8 mouse cellular contexts compared by ENCODE assay signal in genomic region chr7:3694949-3695305, GRCm38 (mm10). TPM values are rescaled to one million over a fixed set of nuclear protein-coding genes. Genes with fewer than 3 reads are reported as not detected.
DNase-seq lines count a peak whose midpoint lies in the region; ATAC-seq and TF ChIP-seq lines count a peak whose summit lies in the region.
"Not testable (repeated sequence)": the region's sequence is repeated elsewhere in the genome, so short reads cannot be mapped to it uniquely, and the experiment has no call there.

No protein-coding gene starts in this region.

- peaks cover 44% of the 10 kb centered on the region for H3K36me3 ChIP-seq in embryonic facial prominence, embryonic 14.5 days (ENCODE audit: control insufficient read depth, insufficient read depth, low read length)
- peaks cover 52% of the 10 kb centered on the region for H3K36me3 ChIP-seq in hindbrain, embryonic 14.5 days (replicated peaks; ENCODE audit: control insufficient read depth, insufficient read depth)
- not testable (repeated sequence) for H3K36me3 ChIP-seq in midbrain, postnatal 0 days (ENCODE audit: insufficient read depth, low read length)
- H3K36me3 ChIP-seq in stomach, postnatal 0 days (ENCODE audit: control insufficient read depth, insufficient read depth, low read length): peaks cover 13% of the 10 kb centered on the region

- 2% methylated on average over 9 of the region's 9 CpGs for WGBS in embryonic facial prominence, embryonic 14.5 days
- WGBS in hindbrain, embryonic 14.5 days: 7% methylated on average over 9 of the region's 9 CpGs
- 5% methylated on average over 9 of the region's 9 CpGs for WGBS in lung, adult 2 months
- 6% methylated on average over 9 of the region's 9 CpGs for WGBS in midbrain, postnatal 0 days
- 3% methylated on average over 9 of the region's 9 CpGs for WGBS in stomach, postnatal 0 days

- TF ChIP-seq POLR2A in lung, adult 2 months (IDR thresholded peaks at IDR 0.05; ENCODE audit: borderline replicate concordance, extremely low read depth, low read depth, low read length): not testable (repeated sequence)

- peak overlapping the region; percentile 74 for H3K4me3 ChIP-seq in embryonic facial prominence, embryonic 14.5 days (ENCODE audit: low read depth, low read length)
- peak overlapping the region; percentile 88 for H3K4me3 ChIP-seq in hindbrain, embryonic 14.5 days (replicated peaks; ENCODE audit: low read length)
- H3K4me3 ChIP-seq in left cerebral cortex, adult 2 months: peak overlapping the region; percentile 85
- peak overlapping the region; percentile 60 for H3K4me3 ChIP-seq in lung, adult 2 months (replicated peaks; ENCODE audit: extremely low read depth, low read depth, low read length)
- H3K4me3 ChIP-seq in midbrain, postnatal 0 days (ENCODE audit: low read depth, low read length): peak overlapping the region; percentile 72
- peak overlapping the region; percentile 83 for H3K4me3 ChIP-seq in stomach, postnatal 0 days (ENCODE audit: low read depth, low read length)

- peak; percentile 40 for DNase-seq in adrenal gland, postnatal 14 days
- not testable (repeated sequence) for DNase-seq in embryonic facial prominence, embryonic 14.5 days (ENCODE audit: low spot score); hindbrain, embryonic 14.5 days (ENCODE audit: low spot score); left cerebral cortex, adult 2 months (ENCODE audit: extremely low spot score in 1 of 2, low spot score in 2 of 2); lung, adult 2 months; midbrain, postnatal 0 days (ENCODE audit: low spot score); stomach, postnatal 0 days (ENCODE audit: low spot score)
- DNase-seq in heart, adult 11 months: peak; percentile 94

- not testable (repeated sequence) for H3K4me1 ChIP-seq in embryonic facial prominence, embryonic 14.5 days (ENCODE audit: control insufficient read depth, insufficient read depth, low read length); lung, adult 2 months (ENCODE audit: control insufficient read depth, insufficient read depth, low read length); midbrain, postnatal 0 days (ENCODE audit: insufficient read depth, low read length); stomach, postnatal 0 days (replicated peaks; ENCODE audit: control insufficient read depth, insufficient read depth)
- peaks cover 19% of the 10 kb centered on the region for H3K4me1 ChIP-seq in hindbrain, embryonic 14.5 days (replicated peaks; ENCODE audit: control insufficient read depth, insufficient read depth, low read length)

- not testable (repeated sequence) for H3K27me3 ChIP-seq in embryonic facial prominence, embryonic 14.5 days (replicated peaks; ENCODE audit: control insufficient read depth, insufficient read depth, low read length); hindbrain, embryonic 14.5 days (ENCODE audit: control insufficient read depth, insufficient read depth, low read length); midbrain, postnatal 0 days (ENCODE audit: insufficient read depth, low read length); stomach, postnatal 0 days (ENCODE audit: control insufficient read depth, insufficient read depth, low read length)

- peak overlapping the region; percentile 97 for H3K27ac ChIP-seq in embryonic facial prominence, embryonic 14.5 days (replicated peaks; ENCODE audit: low read depth, low read length)
- H3K27ac ChIP-seq in hindbrain, embryonic 14.5 days: peak overlapping the region; percentile 93
- H3K27ac ChIP-seq in left cerebral cortex, adult 2 months: peak overlapping the region; percentile 37
- peak overlapping the region; percentile 96; the same call in 1 of the 2 replicates for H3K27ac ChIP-seq in midbrain, postnatal 0 days (ENCODE audit: low read depth, low read length)
- peak overlapping the region; percentile 95 for H3K27ac ChIP-seq in stomach, postnatal 0 days (replicated peaks)

- H3K4me2 ChIP-seq in embryonic facial prominence, embryonic 14.5 days (ENCODE audit: low read depth, low read length): peak overlapping the region; percentile 88
- H3K4me2 ChIP-seq in hindbrain, embryonic 14.5 days (replicated peaks): peak overlapping the region; percentile 88
- H3K4me2 ChIP-seq in midbrain, postnatal 0 days (ENCODE audit: low read depth, low read length, poor library complexity, severe bottlenecking): peak overlapping the region; percentile 63
- peak overlapping the region; percentile 79 for H3K4me2 ChIP-seq in stomach, postnatal 0 days (replicated peaks; ENCODE audit: low read depth)

- not testable (repeated sequence) for TF ChIP-seq EP300 in stomach, postnatal 0 days (optimal IDR thresholded peaks at IDR 0.05)

- peak overlapping the region; percentile 87 for H3K9ac ChIP-seq in embryonic facial prominence, embryonic 14.5 days (ENCODE audit: low read depth, low read length)
- peak overlapping the region; percentile 93 for H3K9ac ChIP-seq in hindbrain, embryonic 14.5 days
- peak overlapping the region; percentile 65 for H3K9ac ChIP-seq in midbrain, postnatal 0 days (replicated peaks; ENCODE audit: low read length, poor library complexity, severe bottlenecking)
- H3K9ac ChIP-seq in stomach, postnatal 0 days (ENCODE audit: low read length): peak overlapping the region; percentile 77

- intact Hi-C loops in left cerebral cortex, adult 2 months (cut with DNase I): loop anchor here (5.0 to 10.0 kb wide), 2 partner anchors 452 to 1370 kb away; partner anchors contain the start of gene U2af2

- ATAC-seq in embryonic facial prominence, embryonic 14.5 days (ENCODE audit: low read depth); hindbrain, embryonic 14.5 days (ENCODE audit: low FRiP score); midbrain, postnatal 0 days (ENCODE audit: low FRiP score); stomach, postnatal 0 days (ENCODE audit: low FRiP score, low TSS enrichment): not testable (repeated sequence)

- not testable (repeated sequence) for TF ChIP-seq CTCF in left cerebral cortex, adult 2 months (IDR thresholded peaks at IDR 0.05); lung, adult 2 months (IDR thresholded peaks at IDR 0.05; ENCODE audit: insufficient read depth, low read length); midbrain, postnatal 0 days (IDR thresholded peaks at IDR 0.05); stomach, postnatal 0 days (IDR thresholded peaks at IDR 0.05; ENCODE audit: low read depth)

- not testable (repeated sequence) for H3K9me3 ChIP-seq in embryonic facial prominence, embryonic 14.5 days (ENCODE audit: control insufficient read depth, low read length); hindbrain, embryonic 14.5 days (ENCODE audit: control insufficient read depth, low read length); midbrain, postnatal 0 days (ENCODE audit: low read length); stomach, postnatal 0 days (ENCODE audit: control insufficient read depth, low read length)

RNA-seq across cellular contexts. Expression of gene Mboat7, which starts 1.6 kb away (rescaled TPM):
- total RNA-seq in adrenal gland, postnatal 14 days (2021): 51.8 and 55.3 TPM in 2 replicates
- 44.5 and 45.6 TPM in 2 replicates for polyA plus RNA-seq in embryonic facial prominence, embryonic 14.5 days (2014; fragmentation: Nextera tagmentation; extraction: Ambion mirVana)
- 80.4 and 93.7 TPM in 2 replicates for polyA plus RNA-seq in hindbrain, embryonic 14.5 days (2014; fragmentation: Nextera tagmentation; extraction: Ambion mirVana)
- 100 to 1,000 TPM; 235 to 238 TPM for total RNA-seq in left cerebral cortex, adult 2 months (2021)
- polyA plus RNA-seq in lung, adult 2 months (2012; rRNA removed): 59.9 and 60.1 TPM in 2 replicates
- 219 and 252 TPM in 2 replicates for total RNA-seq in midbrain, postnatal 0 days (2014; rRNA removed)
- 134 and 141 TPM in 2 replicates for polyA plus RNA-seq in midbrain, postnatal 0 days (2015; fragmentation: Nextera tagmentation; extraction: Ambion mirVana)
- 27.1 and 28.3 TPM in 2 replicates for polyA plus RNA-seq in stomach, postnatal 0 days (2015; fragmentation: Nextera tagmentation; extraction: Ambion mirVana)

RNA-seq across cellular contexts. Expression of gene Tsen34, which starts 2.3 kb away (rescaled TPM):
- 97.1 and 101 TPM in 2 replicates for total RNA-seq in adrenal gland, postnatal 14 days (2021)
- 244 and 268 TPM in 2 replicates for polyA plus RNA-seq in embryonic facial prominence, embryonic 14.5 days (2014; fragmentation: Nextera tagmentation; extraction: Ambion mirVana)
- polyA plus RNA-seq in hindbrain, embryonic 14.5 days (2014; fragmentation: Nextera tagmentation; extraction: Ambion mirVana): 263 and 275 TPM in 2 replicates
- total RNA-seq in left cerebral cortex, adult 2 months (2021): 10 to 100 TPM; 77.0 to 79.0 TPM
- 100.0 and 102 TPM in 2 replicates for polyA plus RNA-seq in lung, adult 2 months (2012; rRNA removed)
- 329 and 396 TPM in 2 replicates for total RNA-seq in midbrain, postnatal 0 days (2014; rRNA removed)
- polyA plus RNA-seq in midbrain, postnatal 0 days (2015; fragmentation: Nextera tagmentation; extraction: Ambion mirVana): 260 and 263 TPM in 2 replicates
- polyA plus RNA-seq in stomach, postnatal 0 days (2015; fragmentation: Nextera tagmentation; extraction: Ambion mirVana): 143 TPM in 2 replicates

RNA-seq across cellular contexts. Expression of gene Rps9, which starts 8.9 kb away (rescaled TPM):
- 962 and 1,107 TPM in 2 replicates for total RNA-seq in adrenal gland, postnatal 14 days (2021)
- 1,544 and 1,554 TPM in 2 replicates for polyA plus RNA-seq in embryonic facial prominence, embryonic 14.5 days (2014; fragmentation: Nextera tagmentation; extraction: Ambion mirVana)
- 732 and 840 TPM in 2 replicates for polyA plus RNA-seq in hindbrain, embryonic 14.5 days (2014; fragmentation: Nextera tagmentation; extraction: Ambion mirVana)
- total RNA-seq in left cerebral cortex, adult 2 months (2021): 100 to 1,000 TPM; 325 to 326 TPM
- polyA plus RNA-seq in lung, adult 2 months (2012; rRNA removed): 1,077 and 1,126 TPM in 2 replicates
- total RNA-seq in midbrain, postnatal 0 days (2014; rRNA removed): 733 and 742 TPM in 2 replicates
- polyA plus RNA-seq in midbrain, postnatal 0 days (2015; fragmentation: Nextera tagmentation; extraction: Ambion mirVana): 638 and 663 TPM in 2 replicates
- 1,098 and 1,141 TPM in 2 replicates for polyA plus RNA-seq in stomach, postnatal 0 days (2015; fragmentation: Nextera tagmentation; extraction: Ambion mirVana)

RNA-seq across cellular contexts. Expression of gene Tmc4, which starts 17.6 kb away (rescaled TPM):
- 5.6 and 6.9 TPM in 2 replicates for total RNA-seq in adrenal gland, postnatal 14 days (2021)
- 6.1 and 7.6 TPM in 2 replicates for polyA plus RNA-seq in embryonic facial prominence, embryonic 14.5 days (2014; fragmentation: Nextera tagmentation; extraction: Ambion mirVana)
- polyA plus RNA-seq in hindbrain, embryonic 14.5 days (2014; fragmentation: Nextera tagmentation; extraction: Ambion mirVana): 3.5 and 4.4 TPM in 2 replicates
- total RNA-seq in left cerebral cortex, adult 2 months (2021): 10 to 100 TPM in 1 of 2 experiments, 1 to 10 TPM in 1; 7.4 to 14.6 TPM
- polyA plus RNA-seq in lung, adult 2 months (2012; rRNA removed): 79.8 and 83.7 TPM in 2 replicates
- 4.0 and 8.2 TPM in 2 replicates for total RNA-seq in midbrain, postnatal 0 days (2014; rRNA removed)
- polyA plus RNA-seq in midbrain, postnatal 0 days (2015; fragmentation: Nextera tagmentation; extraction: Ambion mirVana): 3.7 and 4.2 TPM in 2 replicates
- 70.1 and 77.4 TPM in 2 replicates for polyA plus RNA-seq in stomach, postnatal 0 days (2015; fragmentation: Nextera tagmentation; extraction: Ambion mirVana)

RNA-seq across cellular contexts. Expression of gene Pirb, which starts 25.3 kb away (rescaled TPM):
- total RNA-seq in adrenal gland, postnatal 14 days (2021): 1.9 and 3.8 TPM in 2 replicates
- 0.92 and 0.97 TPM in 2 replicates for polyA plus RNA-seq in embryonic facial prominence, embryonic 14.5 days (2014; fragmentation: Nextera tagmentation; extraction: Ambion mirVana)
- polyA plus RNA-seq in hindbrain, embryonic 14.5 days (2014; fragmentation: Nextera tagmentation; extraction: Ambion mirVana): 0.23 and 0.47 TPM in 2 replicates
- total RNA-seq in left cerebral cortex, adult 2 months (2021): under 1 TPM; 0.16 to 0.25 TPM
- 15.3 and 27.7 TPM in 2 replicates for polyA plus RNA-seq in lung, adult 2 months (2012; rRNA removed)
- 0.28 and 0.93 TPM in 2 replicates for total RNA-seq in midbrain, postnatal 0 days (2014; rRNA removed)
- polyA plus RNA-seq in midbrain, postnatal 0 days (2015; fragmentation: Nextera tagmentation; extraction: Ambion mirVana): 0.38 and 0.49 TPM in 2 replicates
- 0.82 and 1.0 TPM in 2 replicates for polyA plus RNA-seq in stomach, postnatal 0 days (2015; fragmentation: Nextera tagmentation; extraction: Ambion mirVana)

Comparison
In these comparisons a context has a peak if more than half of its experiments do, and no peak if none do; other contexts are left out.
1. H3K27ac ChIP-seq: peak in every context shown above with its lines; median percentile 97 in embryonic facial prominence, embryonic 14.5 days; 96 in midbrain, postnatal 0 days; 95 in stomach, postnatal 0 days; 93 in hindbrain, embryonic 14.5 days; 37 in left cerebral cortex, adult 2 months.